ENCODE assay signal across 42 mouse cellular contexts in the genomic region with DNA sequence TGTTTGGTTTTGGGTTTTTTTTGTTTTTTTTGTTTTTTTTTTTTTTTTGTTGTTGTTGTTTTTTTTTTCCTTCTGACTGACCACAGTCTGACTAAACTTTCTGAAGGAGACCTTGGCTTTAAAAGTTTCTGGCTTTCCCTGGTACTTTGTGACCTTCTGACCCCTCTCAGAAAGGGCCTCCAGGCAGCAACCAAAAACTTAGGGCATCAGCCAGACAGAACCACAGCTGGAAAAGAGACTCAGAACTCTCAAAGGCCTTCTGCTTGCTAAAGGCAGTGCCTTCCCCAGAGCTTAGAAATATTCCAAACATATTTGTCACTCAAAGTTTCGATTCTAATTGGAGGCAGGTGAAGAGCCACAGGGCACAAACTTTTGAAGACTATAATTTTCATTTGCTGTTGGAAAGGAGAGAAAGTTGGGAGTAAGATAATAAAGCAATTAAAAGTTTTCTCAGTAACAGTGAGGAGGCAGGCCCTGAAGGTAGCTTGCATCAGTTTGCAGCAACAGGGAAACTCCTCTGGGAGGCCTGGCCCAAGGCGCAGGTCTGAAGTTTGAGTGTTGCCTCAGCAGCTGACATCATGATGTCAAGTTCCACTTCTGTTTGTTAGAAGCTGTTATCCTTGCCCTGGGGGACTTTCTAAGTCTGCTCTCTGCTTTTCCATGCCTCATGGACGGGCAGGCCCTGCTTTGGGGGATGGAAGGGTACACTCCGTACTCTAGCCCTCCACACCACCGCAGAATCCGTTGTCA. TPM values are rescaled to one million over a fixed set of nuclear protein-coding genes. Genes with fewer than 3 reads are reported as not detected.
A peak's percentile ranks its signal among the peaks of the same experiment; 100 is the strongest.
DNase-seq lines count a peak whose midpoint lies in the region; ATAC-seq and TF ChIP-seq lines count a peak whose summit lies in the region.
"Had no signal": no experiment of that assay in that cellular context is flagged by ENCODE, and none has a peak within 500 bp of the region (broad histone marks: within the 10 kb centered on the region; RNA-seq: fewer than 3 reads in every experiment).

No protein-coding gene starts in this region.

- no peaks in the 10 kb centered on the region for H3K36me3 ChIP-seq in heart, adult 2 months (ENCODE audit: control insufficient read depth, insufficient read depth, low read length)
- H3K36me3 ChIP-seq in neural tube, embryonic 15.5 days = no peaks in the 10 kb centered on the region
- H3K36me3 ChIP-seq: embryonic facial prominence, embryonic 15.5 days; forebrain, embryonic 12.5 days; liver, embryonic 12.5 days had no signal

- no peaks in the 10 kb centered on the region for H3K27me3 ChIP-seq in heart, adult 2 months (ENCODE audit: control insufficient read depth, insufficient read depth, low read length)
- H3K27me3 ChIP-seq in neural tube, embryonic 15.5 days (replicated peaks) = no peaks in the 10 kb centered on the region
- H3K27me3 ChIP-seq: embryonic facial prominence, embryonic 15.5 days; forebrain, embryonic 12.5 days; liver, embryonic 12.5 days had no signal

- TF ChIP-seq CTCF in heart, adult 2 months (IDR thresholded peaks at IDR 0.05) = no peak

- no peaks in the 10 kb centered on the region for H3K79me2 ChIP-seq in heart, adult 2 months (replicated peaks; ENCODE audit: control insufficient read depth, insufficient read depth, low read length)

- DNase-seq in heart, adult 11 months = peak; percentile 95
- DNase-seq in heart, adult 2 months = no peak
- peak; percentile 51 for DNase-seq in embryo, embryonic 10 days (ENCODE audit: low spot score)
- peak; percentile 17 for DNase-seq in embryo, embryonic 9.5 days (ENCODE audit: extremely low spot score)
- DNase-seq in kidney, adult 11 months = no peak
- DNase-seq: adrenal gland, postnatal 10 days; cerebellum, adult 11 months; cerebellum, adult 9-11 months; forebrain, postnatal 0 days; heart, postnatal 36 days; kidney, postnatal 14 days; liver, postnatal 0 days; lung, postnatal 36 days; midbrain, embryonic 14.5 days; right cerebral cortex, adult 18-20 months; thymus, adult 18-20 months; thymus, postnatal 25 days had no signal

- WGBS in heart, adult 2 months = 69% methylated on average over 6 of the region's 6 CpGs
- 78% methylated on average over 6 of the region's 6 CpGs for WGBS in neural tube, embryonic 15.5 days

- no peak for TF ChIP-seq POLR2A in heart, adult 2 months (IDR thresholded peaks at IDR 0.05; ENCODE audit: insufficient read depth, low read depth, low read length)

- ATAC-seq in megakaryocyte, adult 5-6 weeks (ENCODE audit: poor library complexity, severe bottlenecking) = peak; percentile 20; the same call in 1 of the 2 replicates
- no peak for ATAC-seq in neural tube, embryonic 15.5 days (ENCODE audit: low FRiP score)
- ATAC-seq: activated CD4-positive, CD25-positive, alpha-beta regulatory T cell, adult 4 months; forebrain, postnatal 0 days; intestine, postnatal 0 days; liver, embryonic 12.5 days; liver, postnatal 0 days had no signal

- TF ChIP-seq EP300 in heart, adult 2 months (IDR thresholded peaks at IDR 0.05; ENCODE audit: insufficient read depth, low read depth, low read length) = no peak

- intact Hi-C loops in heart, adult 2 months (cut with DNase I) = no loop called here

- no peak overlapping the region for H3K9ac ChIP-seq in heart, adult 2 months (ENCODE audit: low read depth, low read length)
- H3K9ac ChIP-seq in neural tube, embryonic 15.5 days (replicated peaks) = no peak overlapping the region
- H3K9ac ChIP-seq: embryonic facial prominence, embryonic 15.5 days; forebrain, embryonic 12.5 days; forebrain, postnatal 0 days; hindbrain, embryonic 14.5 days; liver, embryonic 12.5 days; liver, postnatal 0 days had no signal

- H3K9me3 ChIP-seq in neural tube, embryonic 15.5 days (replicated peaks) = no peaks in the 10 kb centered on the region
- H3K9me3 ChIP-seq: embryonic facial prominence, embryonic 15.5 days; forebrain, embryonic 12.5 days; liver, embryonic 12.5 days had no signal

- H3K4me1 ChIP-seq in heart, adult 2 months (ENCODE audit: control insufficient read depth, insufficient read depth, low read length) = no peaks in the 10 kb centered on the region
- no peaks in the 10 kb centered on the region for H3K4me1 ChIP-seq in neural tube, embryonic 15.5 days
- H3K4me1 ChIP-seq: embryonic facial prominence, embryonic 15.5 days; liver, embryonic 12.5 days had no signal

- no peak overlapping the region for H3K4me3 ChIP-seq in heart, adult 2 months
- H3K4me3 ChIP-seq in neural tube, embryonic 15.5 days (replicated peaks) = no peak overlapping the region
- H3K4me3 ChIP-seq: embryonic facial prominence, embryonic 15.5 days; forebrain, embryonic 12.5 days; liver, embryonic 12.5 days had no signal

- no peak overlapping the region for H3K4me2 ChIP-seq in neural tube, embryonic 15.5 days
- H3K4me2 ChIP-seq: embryonic facial prominence, embryonic 15.5 days; forebrain, embryonic 12.5 days; heart, embryonic 11.5 days; hindbrain, embryonic 14.5 days; liver, embryonic 12.5 days had no signal

- no peak overlapping the region for H3K27ac ChIP-seq in heart, adult 2 months
- H3K27ac ChIP-seq in neural tube, embryonic 15.5 days (replicated peaks) = no peak overlapping the region
- H3K27ac ChIP-seq: embryonic facial prominence, embryonic 15.5 days; forebrain, embryonic 12.5 days; hindbrain, embryonic 14.5 days; liver, embryonic 12.5 days; stomach, postnatal 0 days had no signal

RNA-seq across cellular contexts. Expression of gene Vmn2r27, which starts 24.2 kb away (rescaled TPM):
- total RNA-seq in heart, adult 2 months (2021) = not detected
- not detected in 2 replicates for polyA plus RNA-seq in heart, adult 2 months (2012; rRNA removed)
- total RNA-seq in megakaryocyte, adult 5-6 weeks (2015) = not detected in 2 replicates
- total RNA-seq in megakaryocyte, adult 5-6 weeks (2017) = not detected in 2 replicates
- not detected in 2 replicates for polyA plus RNA-seq in neural tube, embryonic 15.5 days (2015; fragmentation: Nextera tagmentation; extraction: Ambion mirVana)
- total RNA-seq: adrenal gland, postnatal 10 days; CH12.LX; common myeloid progenitor, adult 5-6 weeks; forebrain, postnatal 0 days; granulocyte monocyte progenitor cell, adult 5-6 weeks; heart, postnatal 36 days; layer of hippocampus, adult 18-20 months; layer of hippocampus, postnatal 10 days; left cerebral cortex, postnatal 14 days; megakaryocyte-erythroid progenitor cell, adult 5-6 weeks; monocyte, adult 5-6 weeks; neutrophil, adult 5-6 weeks had no signal
- polyA plus RNA-seq: activated CD4-positive, CD25-positive, alpha-beta regulatory T cell, adult 4 months; C2C12; embryonic facial prominence, embryonic 15.5 days; forebrain, embryonic 12.5 days; forebrain, postnatal 0 days; heart, embryonic 11.5 days; heart, embryonic 16.5 days; hindbrain, embryonic 14.5 days; intestine, postnatal 0 days; kidney, embryonic 14.5 days; limb, embryonic 14.5 days; liver, embryonic 12.5 days; liver, postnatal 0 days; lung, embryonic 16.5 days; midbrain, embryonic 14.5 days; spleen, adult 2 months; stomach, postnatal 0 days had no signal

RNA-seq across cellular contexts. Expression of gene Cd163, which starts 48.6 kb away (rescaled TPM):
- 10 to 100 TPM; 15.7 to 16.3 TPM for total RNA-seq in heart, adult 2 months (2021)
- polyA plus RNA-seq in heart, adult 2 months (2012; rRNA removed) = 2.7 and 4.3 TPM in 2 replicates
- total RNA-seq in megakaryocyte, adult 5-6 weeks (2015) = 2.2 TPM in 2 replicates
- total RNA-seq in megakaryocyte, adult 5-6 weeks (2017) = 3.7 and 4.0 TPM in 2 replicates
- 0.47 and 0.49 TPM in 2 replicates for polyA plus RNA-seq in neural tube, embryonic 15.5 days (2015; fragmentation: Nextera tagmentation; extraction: Ambion mirVana)
- total RNA-seq: CH12.LX had no signal
- polyA plus RNA-seq: activated CD4-positive, CD25-positive, alpha-beta regulatory T cell, adult 4 months; forebrain, embryonic 12.5 days; heart, embryonic 11.5 days had no signal

Comparison
In these comparisons a context has a peak if more than half of its experiments do, and no peak if none do; other contexts are left out.
1. DNase-seq: peak in heart, adult 11 months (single experiment), embryo, embryonic 10 days (single experiment) and embryo, embryonic 9.5 days (single experiment); none in heart, adult 2 months (0 of 2) and kidney, adult 11 months (single experiment).